Comparison of ENCODE assay signal across 8 mouse cellular contexts in genomic region chr5:134742221-134742795, GRCm38 (mm10). TPM values are rescaled to one million over a fixed set of nuclear protein-coding genes. Genes with fewer than 3 reads are reported as not detected.
DNase-seq lines count a peak whose midpoint lies in the region; ATAC-seq and TF ChIP-seq lines count a peak whose summit lies in the region.

No protein-coding gene starts in this region.

- WGBS in lung, embryonic 16.5 days = 8% methylated on average over 18 of the region's 19 CpGs
- 11% methylated on average over 18 of the region's 19 CpGs for WGBS in embryonic facial prominence, embryonic 14.5 days
- 16% methylated on average over 17 of the region's 19 CpGs for WGBS in intestine, postnatal 0 days
- 7% methylated on average over 19 of the region's 19 CpGs for WGBS in neural tube, embryonic 13.5 days

- H3K9me3 ChIP-seq in lung, embryonic 16.5 days (ENCODE audit: control insufficient read depth, low read length) = no peaks in the 10 kb centered on the region
- no peaks in the 10 kb centered on the region for H3K9me3 ChIP-seq in embryonic facial prominence, embryonic 14.5 days (ENCODE audit: control insufficient read depth, low read length)
- H3K9me3 ChIP-seq in intestine, postnatal 0 days (ENCODE audit: control insufficient read depth) = no peaks in the 10 kb centered on the region
- no peaks in the 10 kb centered on the region for H3K9me3 ChIP-seq in neural tube, embryonic 13.5 days

- H3K4me1 ChIP-seq in lung, embryonic 16.5 days (replicated peaks; ENCODE audit: control insufficient read depth, insufficient read depth, low read length) = peaks cover 36% of the 10 kb centered on the region
- peaks cover 51% of the 10 kb centered on the region for H3K4me1 ChIP-seq in embryonic facial prominence, embryonic 14.5 days (ENCODE audit: control insufficient read depth, insufficient read depth, low read length)
- no peaks in the 10 kb centered on the region; the same call in 1 of the 2 replicates for H3K4me1 ChIP-seq in intestine, postnatal 0 days (replicated peaks; ENCODE audit: control insufficient read depth, insufficient read depth, low read length)
- peaks cover 27% of the 10 kb centered on the region for H3K4me1 ChIP-seq in neural tube, embryonic 13.5 days (replicated peaks)

- no peak for ATAC-seq in lung, embryonic 16.5 days (ENCODE audit: low read depth)
- ATAC-seq in embryonic facial prominence, embryonic 14.5 days (ENCODE audit: low read depth) = peak; percentile 26
- ATAC-seq in intestine, postnatal 0 days = no peak
- ATAC-seq in neural tube, embryonic 13.5 days (ENCODE audit: low read depth) = no peak
- no peak for ATAC-seq in erythroblast, adult 5-6 weeks (replicated peaks; ENCODE audit: low FRiP score, poor library complexity, severe bottlenecking)

- no peak for DNase-seq in lung, postnatal 10 days
- DNase-seq in embryonic facial prominence, embryonic 14.5 days (ENCODE audit: low spot score) = peak; percentile 79
- DNase-seq in cerebellum, adult 9-11 months = no peak
- no peak for DNase-seq in MN1 (ENCODE audit: low spot score)

- H3K27ac ChIP-seq in lung, embryonic 16.5 days (ENCODE audit: low read length) = peak overlapping the region; percentile 52; the same call in 1 of the 2 replicates
- peak overlapping the region; percentile 56 for H3K27ac ChIP-seq in embryonic facial prominence, embryonic 14.5 days (replicated peaks; ENCODE audit: low read depth, low read length)
- no peak overlapping the region for H3K27ac ChIP-seq in intestine, postnatal 0 days (ENCODE audit: low read depth, low read length)
- H3K27ac ChIP-seq in neural tube, embryonic 13.5 days (replicated peaks) = no peak overlapping the region

- peak overlapping the region; percentile 42 for H3K4me2 ChIP-seq in lung, embryonic 16.5 days (ENCODE audit: low read depth, low read length)
- peak overlapping the region; percentile 36 for H3K4me2 ChIP-seq in embryonic facial prominence, embryonic 14.5 days (ENCODE audit: low read depth, low read length)
- peak overlapping the region; percentile 3; the same call in 1 of the 2 replicates for H3K4me2 ChIP-seq in intestine, postnatal 0 days (replicated peaks; ENCODE audit: low read depth)
- H3K4me2 ChIP-seq in neural tube, embryonic 13.5 days = 0 out of 2 replicates have a peak overlapping the region, but pooled peaks have one; percentile 15

- peak overlapping the region; percentile 46; the same call in 1 of the 2 replicates for H3K9ac ChIP-seq in lung, embryonic 16.5 days (ENCODE audit: low read length)
- H3K9ac ChIP-seq in embryonic facial prominence, embryonic 14.5 days (ENCODE audit: low read depth, low read length) = 0 out of 2 replicates have a peak overlapping the region, but pooled peaks have one; percentile 35
- H3K9ac ChIP-seq in intestine, postnatal 0 days (ENCODE audit: low read depth, low read length) = no peak overlapping the region
- no peak overlapping the region for H3K9ac ChIP-seq in neural tube, embryonic 13.5 days

- H3K27me3 ChIP-seq in lung, embryonic 16.5 days (ENCODE audit: control insufficient read depth, insufficient read depth, low read depth, low read length) = no peaks in the 10 kb centered on the region
- H3K27me3 ChIP-seq in embryonic facial prominence, embryonic 14.5 days (replicated peaks; ENCODE audit: control insufficient read depth, insufficient read depth, low read length) = no peaks in the 10 kb centered on the region
- no peaks in the 10 kb centered on the region for H3K27me3 ChIP-seq in intestine, postnatal 0 days (replicated peaks; ENCODE audit: control insufficient read depth, insufficient read depth, low read length)
- peaks cover 6% of the 10 kb centered on the region; the same call in 1 of the 2 replicates for H3K27me3 ChIP-seq in neural tube, embryonic 13.5 days

- no peaks in the 10 kb centered on the region for H3K36me3 ChIP-seq in lung, embryonic 16.5 days (ENCODE audit: control insufficient read depth, insufficient read depth, low read length)
- H3K36me3 ChIP-seq in embryonic facial prominence, embryonic 14.5 days (ENCODE audit: control insufficient read depth, insufficient read depth, low read length) = peaks cover 4% of the 10 kb centered on the region; the same call in 1 of the 2 replicates
- no peaks in the 10 kb centered on the region for H3K36me3 ChIP-seq in intestine, postnatal 0 days (ENCODE audit: control insufficient read depth, insufficient read depth)
- H3K36me3 ChIP-seq in neural tube, embryonic 13.5 days = no peaks in the 10 kb centered on the region

- peak overlapping the region; percentile 18; the same call in 1 of the 2 replicates for H3K4me3 ChIP-seq in lung, embryonic 16.5 days (ENCODE audit: low read length)
- peak overlapping the region; percentile 3; the same call in 1 of the 2 replicates for H3K4me3 ChIP-seq in embryonic facial prominence, embryonic 14.5 days (ENCODE audit: low read depth, low read length)
- no peak overlapping the region for H3K4me3 ChIP-seq in intestine, postnatal 0 days (ENCODE audit: low read depth, low read length)
- H3K4me3 ChIP-seq in neural tube, embryonic 13.5 days = no peak overlapping the region

- no peak for TF ChIP-seq CTCF in intestine, postnatal 0 days (IDR thresholded peaks at IDR 0.05; ENCODE audit: low read depth)

RNA-seq across cellular contexts. Expression of gene Eln, which starts 4.8 kb away (rescaled TPM):
- polyA plus RNA-seq in lung, embryonic 16.5 days (2015; fragmentation: Nextera tagmentation; extraction: Ambion mirVana) = 570 and 624 TPM in 2 replicates
- polyA plus RNA-seq in embryonic facial prominence, embryonic 14.5 days (2014; fragmentation: Nextera tagmentation; extraction: Ambion mirVana) = 152 and 188 TPM in 2 replicates
- polyA plus RNA-seq in intestine, postnatal 0 days (2015; fragmentation: Nextera tagmentation; extraction: Ambion mirVana) = 72.4 and 81.9 TPM in 2 replicates
- polyA plus RNA-seq in neural tube, embryonic 13.5 days (2015; fragmentation: Nextera tagmentation; extraction: Ambion mirVana) = 6.4 and 10.8 TPM in 2 replicates
- total RNA-seq in erythroblast, adult 5-6 weeks (2015; ENCODE audit: low replicate concordance) = not detected in 2 replicates
- not detected in 2 replicates for total RNA-seq in erythroblast, adult 5-6 weeks (2017; ENCODE audit: low replicate concordance)

RNA-seq across cellular contexts. Expression of gene Limk1, which starts 53.9 kb away (rescaled TPM):
- 8.3 and 9.1 TPM in 2 replicates for polyA plus RNA-seq in lung, embryonic 16.5 days (2015; fragmentation: Nextera tagmentation; extraction: Ambion mirVana)
- polyA plus RNA-seq in embryonic facial prominence, embryonic 14.5 days (2014; fragmentation: Nextera tagmentation; extraction: Ambion mirVana) = 6.2 and 8.5 TPM in 2 replicates
- polyA plus RNA-seq in intestine, postnatal 0 days (2015; fragmentation: Nextera tagmentation; extraction: Ambion mirVana) = 1.7 and 1.8 TPM in 2 replicates
- polyA plus RNA-seq in neural tube, embryonic 13.5 days (2015; fragmentation: Nextera tagmentation; extraction: Ambion mirVana) = 20.3 and 21.3 TPM in 2 replicates
- total RNA-seq in erythroblast, adult 5-6 weeks (2015; ENCODE audit: low replicate concordance) = 0.19 and 2.1 TPM in 2 replicates
- total RNA-seq in erythroblast, adult 5-6 weeks (2017; ENCODE audit: low replicate concordance) = 2.1 and 3.6 TPM in 2 replicates

Comparison
In these comparisons a context has a peak if more than half of its experiments do, and no peak if none do; other contexts are left out.
1. H3K27ac ChIP-seq: peak in lung, embryonic 16.5 days (single experiment) and embryonic facial prominence, embryonic 14.5 days (single experiment); none in intestine, postnatal 0 days (single experiment) and neural tube, embryonic 13.5 days (single experiment).
2. H3K4me3 ChIP-seq: peak in lung, embryonic 16.5 days (single experiment) and embryonic facial prominence, embryonic 14.5 days (single experiment); none in intestine, postnatal 0 days (single experiment) and neural tube, embryonic 13.5 days (single experiment).
3. H3K9ac ChIP-seq: peak in lung, embryonic 16.5 days (single experiment) and embryonic facial prominence, embryonic 14.5 days (single experiment); none in intestine, postnatal 0 days (single experiment) and neural tube, embryonic 13.5 days (single experiment).
4. Peak in every context shown above with its lines, with median percentiles within 50 percentile points of each other: H3K4me2 ChIP-seq.